Mouse (Mus musculus) left cerebral cortex, postnatal 14 days (tissue): Measurements from ENCODE around the gene Cby1. TPM values are rescaled to one million over a fixed set of nuclear protein-coding genes. Genes with fewer than 3 reads are reported as not detected.
A peak's percentile ranks its signal among the peaks of the same experiment; 100 is the strongest.
"Not testable (repeated sequence)": the region's sequence is repeated elsewhere in the genome, so short reads cannot be mapped to it uniquely, and the experiment has no call there.

Experiments used
- DNase-seq, 2 experiments: peaks; one replicate each; pipeline ENCODE4 v3.0.0; 2021 to 2022; ENCODE audit warnings: low spot score in 2 of 2, mixed read lengths in 1 of 2
- intact Hi-C: fragments of 180-260 bp; cut with DNase I; formaldehyde crosslinking; loops from one replicate; pipeline ENCODE4 v1.15.1; 2025
- total RNA-seq, 2 experiments: library from RNA; stranded (reverse); gene quantifications; 2 replicates each; pipeline ENCODE4 v1.2.3; 2021

The Cby1 gene
- total RNA-seq, 2 experiments from 2014 or later, result 65.3 to 69.2 TPM

GRCm38 (mm10) chr15:79670249-79670971, 11.4 kb downstream of the Cby1 start, which contains the start of gene Tomm22:
Tomm22 (plus strand) TSS chr15:79670861.
- peak; percentile 90 to 92 for DNase-seq
- intact Hi-C loops, result loop anchor here (2.0 kb wide), 1 partner anchor 16 kb away; the partner anchor contains the start of gene Josd1

GRCm38 (mm10) chr15:79670972-79671299, 11.9 kb downstream of the Cby1 start:
- intact Hi-C loops, result loop anchor here (2.0 kb wide), 1 partner anchor 16 kb away; the partner anchor contains the start of gene Josd1
- no peak for DNase-seq

GRCm38 (mm10) chr15:79671828-79672348, 12.9 kb downstream of the Cby1 start:
- DNase-seq, result not testable (repeated sequence)
- intact Hi-C loops, result loop anchor here (2.0 kb wide), 1 partner anchor 15 kb away; the partner anchor contains the start of gene Josd1

- intact Hi-C loops, result no loop called here
Measured at GRCm38 (mm10) chr15:79677936-79678335, 18.9 kb downstream of the Cby1 start.

GRCm38 (mm10) chr15:79681973-79682372, 23.0 kb downstream of the Cby1 start:
- intact Hi-C loops, result no loop called here
- no peak for DNase-seq

More at GRCm38 (mm10) chr15:79677936-79678335, 18.9 kb downstream of the Cby1 start:
- no peak for DNase-seq

- intact Hi-C loops, result no loop called here
Measured at GRCm38 (mm10) chr15:79683146-79683545, 24.1 kb downstream of the Cby1 start.

GRCm38 (mm10) chr15:79683707-79684465, 24.9 kb downstream of the Cby1 start:
- DNase-seq, result no peak
- intact Hi-C loops, result no loop called here

More at GRCm38 (mm10) chr15:79683146-79683545, 24.1 kb downstream of the Cby1 start:
- DNase-seq, result no peak

GRCm38 (mm10) chr15:79684616-79685015, 25.6 kb downstream of the Cby1 start:
- intact Hi-C loops, result no loop called here
- no peak for DNase-seq

GRCm38 (mm10) chr15:79685141-79685641, 26.2 kb downstream of the Cby1 start:
- no peak for DNase-seq
- intact Hi-C loops, result no loop called here

- intact Hi-C loops, result loop anchor here (2.0 kb wide), 1 partner anchor 15 kb away; the partner anchor contains the start of gene Tomm22
Measured at GRCm38 (mm10) chr15:79686046-79686869, 27.3 kb downstream of the Cby1 start.

GRCm38 (mm10) chr15:79687175-79687574, 28.2 kb downstream of the Cby1 start:
- intact Hi-C loops, result loop anchor here (2.0 kb wide), 1 partner anchor 16 kb away; the partner anchor contains the start of gene Tomm22
- no peak for DNase-seq

More at GRCm38 (mm10) chr15:79686046-79686869, 27.3 kb downstream of the Cby1 start:
- DNase-seq, result no peak

GRCm38 (mm10) chr15:79687646-79688267, 28.8 kb downstream of the Cby1 start, which contains the start of gene Josd1:
Josd1 (minus strand) TSS chr15:79687919.
- intact Hi-C loops, result loop anchor here (2.0 kb wide), 1 partner anchor 17 kb away; the partner anchor contains the start of gene Tomm22
- DNase-seq, result peak; percentile 93 to 95

- intact Hi-C loops, result no loop called here
- no peak for DNase-seq
Measured at GRCm38 (mm10) chr15:79688268-79688956, 29.4 kb downstream of the Cby1 start.

GRCm38 (mm10) chr15:79689662-79690425, 30.8 kb downstream of the Cby1 start:
- intact Hi-C loops, result no loop called here
- DNase-seq, result no peak

- DNase-seq, result peak; percentile 98 to 100
- intact Hi-C loops, result no loop called here
Measured at GRCm38 (mm10) chr15:79690426-79691022, 31.5 kb downstream of the Cby1 start, which contains the start of gene Gtpbp1. Gtpbp1 (plus strand) TSS chr15:79690845.

GRCm38 (mm10) chr15:79691023-79691508, 32.1 kb downstream of the Cby1 start:
- DNase-seq, result no peak
- intact Hi-C loops, result no loop called here
